Mouse (Mus musculus) neural tube, embryonic 14.5 days (tissue): ENCODE measurements around the gene Prrt1. TPM values are rescaled to one million over a fixed set of nuclear protein-coding genes. Genes with fewer than 3 reads are reported as not detected.

ENCODE experiments used
- ATAC-seq: fragments of 200-750 bp; cut with Nextera tagmentation; 2 replicates; pipeline ENCODE4 v1.8.0; 2017; ENCODE audit warnings: low read depth, mild to moderate bottlenecking, moderate TSS enrichment, moderate library complexity
- H3K27ac ChIP-seq: fragments of 300-500 bp; sonication (generic); 2 replicates; pipeline ENCODE4 v1.5.1; 2014; ENCODE audit warnings: low read depth, mild to moderate bottlenecking, control low read depth, low read length, moderate library complexity, mixed read lengths
- H3K27me3 ChIP-seq: fragments of 300-500 bp; sonication (generic); 2 replicates; pipeline ENCODE4 v1.6.1; 2014; ENCODE audit warnings: low read length; ENCODE audit not compliant: control insufficient read depth, insufficient read depth
- H3K36me3 ChIP-seq: fragments of 300-500 bp; sonication (generic); 2 replicates; pipeline ENCODE4 v1.6.1; 2014; ENCODE audit warnings: low read length, mixed read lengths; ENCODE audit not compliant: control insufficient read depth, insufficient read depth
- H3K4me1 ChIP-seq: fragments of 300-500 bp; sonication (generic); 2 replicates; pipeline ENCODE4 v1.6.1; 2014; ENCODE audit warnings: low read length; ENCODE audit not compliant: control insufficient read depth, insufficient read depth
- H3K4me2 ChIP-seq: fragments of 300-500 bp; sonication (generic); 2 replicates; pipeline ENCODE4 v1.6.1; 2014; ENCODE audit warnings: mild to moderate bottlenecking, low read depth, low read length, control low read depth
- H3K4me3 ChIP-seq: fragments of 300-500 bp; sonication (generic); 2 replicates; pipeline ENCODE4 v1.5.1; 2014; ENCODE audit warnings: low read depth, low read length, control low read depth, mixed read lengths
- H3K9ac ChIP-seq: fragments of 300-500 bp; sonication (generic); replicated peaks from 2 replicates; pipeline ENCODE4 v1.6.1; 2014; ENCODE audit warnings: low read depth, mild to moderate bottlenecking, control low read depth, low read length, mixed read lengths
- H3K9me3 ChIP-seq: fragments of 300-500 bp; sonication (generic); 2 replicates; pipeline ENCODE4 v1.6.1; 2016; ENCODE audit warnings: low read length; ENCODE audit not compliant: control insufficient read depth
- WGBS: fragments of 180-500 bp; shearing (Covaris S2); extraction: QIAGEN DNeasy Blood & Tissue Kit; methylation state at CpG from one replicate; pipeline ENCODE4 v1.1.7; 2014; 5-methylcytosine and 5-hydroxymethylcytosine counted together
- polyA plus RNA-seq: library from polyadenylated mRNA; unstranded; fragments of >200 nt; fragmentation: Nextera tagmentation; extraction: Ambion mirVana; gene quantifications from 2 replicates; pipeline ENCODE4 v1.2.1, GENCODE M21; 2014

Gene Prrt1
- polyA plus RNA-seq, 1 experiment from 2014 or later: 9.3 TPM

DNA sequence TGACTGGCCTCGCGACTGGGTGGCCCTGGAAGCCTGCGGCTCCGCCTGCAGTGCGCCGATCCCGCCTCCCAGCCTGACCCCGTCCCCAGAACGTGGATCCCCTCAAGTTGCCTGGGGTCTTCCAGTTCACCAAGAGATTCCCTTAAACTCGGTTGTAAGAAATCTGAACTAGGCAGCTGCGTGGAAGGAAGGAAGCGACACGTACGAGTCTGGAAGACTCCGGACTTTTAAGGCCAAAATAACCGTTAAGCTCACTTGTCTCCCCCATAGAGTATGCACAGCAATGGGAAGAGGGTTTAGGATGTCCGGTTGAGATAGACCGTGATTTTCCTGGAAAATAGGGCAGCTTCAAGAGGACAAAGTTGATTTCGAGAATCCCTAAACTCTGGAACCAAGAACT, 41.5 kb upstream of the Prrt1 start:
- Histone ChIP-seq H3K4me1 (peaks cover 26% of the 10 kb centered on the region), H3K27ac (peak overlapping the region; percentile 99), H3K4me3 (peak overlapping the region; percentile 70), H3K27me3 (no peaks in the 10 kb centered on the region; the same call in 1 of the 2 replicates), H3K4me2 (peak overlapping the region; percentile 96), H3K9ac (peak overlapping the region; percentile 83), H3K36me3 (no peaks in the 10 kb centered on the region), H3K9me3 (no peaks in the 10 kb centered on the region)
- WGBS: 5% methylated on average over 19 of the region's 19 CpGs
- ATAC-seq: no peak

DNA sequence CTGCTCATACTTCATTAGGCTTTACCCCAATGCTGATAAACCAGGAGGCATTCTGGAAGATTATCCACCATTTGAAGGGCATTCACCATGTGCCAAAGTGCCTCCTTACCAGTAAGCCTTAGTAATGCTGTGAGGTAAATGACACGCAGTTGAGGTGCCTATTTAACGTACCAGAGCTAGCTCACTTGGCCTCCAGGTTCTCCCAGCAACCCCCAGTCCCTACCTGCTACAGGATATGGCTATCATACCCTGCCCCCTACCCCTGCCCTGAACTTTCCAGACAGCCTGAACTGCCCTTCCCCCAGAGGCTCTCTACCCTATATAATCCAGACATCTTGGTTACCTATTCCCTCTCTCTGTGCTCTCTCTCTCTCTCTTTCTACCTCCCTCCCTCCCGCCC, 40.6 kb upstream of the Prrt1 start:
- Histone ChIP-seq H3K4me1 (peaks cover 36% of the 10 kb centered on the region), H3K9ac (no peak overlapping the region), H3K36me3 (no peaks in the 10 kb centered on the region), H3K27ac (no peak overlapping the region), H3K9me3 (no peaks in the 10 kb centered on the region), H3K4me2 (no peak overlapping the region), H3K4me3 (no peak overlapping the region), H3K27me3 (no peaks in the 10 kb centered on the region; the same call in 1 of the 2 replicates)
- 72% methylated on average over 3 of the region's 3 CpGs for WGBS
- no peak for ATAC-seq

DNA sequence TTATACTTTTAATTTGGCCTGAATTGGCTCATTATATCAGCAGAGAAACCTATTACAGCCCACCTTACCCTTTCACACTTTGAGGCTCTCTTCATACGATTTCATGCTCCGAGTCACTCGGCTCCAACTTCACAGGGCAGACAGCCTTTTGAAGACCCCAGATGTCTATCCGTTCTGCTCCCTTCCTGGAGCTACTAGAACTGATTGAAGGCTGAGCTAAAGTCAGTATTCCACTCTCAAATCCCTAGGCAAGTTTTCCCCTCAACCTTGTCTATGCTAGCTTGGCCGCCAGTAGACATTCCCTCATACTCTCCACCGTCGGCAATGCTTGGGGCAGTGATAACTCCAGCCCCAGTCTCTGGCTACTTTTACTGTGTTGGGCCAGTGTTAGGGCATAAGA, 40.1 kb upstream of the Prrt1 start:
- Histone ChIP-seq H3K4me2 (no peak overlapping the region), H3K27ac (no peak overlapping the region), H3K36me3 (no peaks in the 10 kb centered on the region), H3K4me1 (peaks cover 40% of the 10 kb centered on the region), H3K9me3 (no peaks in the 10 kb centered on the region), H3K27me3 (no peaks in the 10 kb centered on the region; the same call in 1 of the 2 replicates), H3K4me3 (no peak overlapping the region), H3K9ac (no peak overlapping the region)
- WGBS: 52% methylated on average over 7 of the region's 7 CpGs
- ATAC-seq: no peak

DNA sequence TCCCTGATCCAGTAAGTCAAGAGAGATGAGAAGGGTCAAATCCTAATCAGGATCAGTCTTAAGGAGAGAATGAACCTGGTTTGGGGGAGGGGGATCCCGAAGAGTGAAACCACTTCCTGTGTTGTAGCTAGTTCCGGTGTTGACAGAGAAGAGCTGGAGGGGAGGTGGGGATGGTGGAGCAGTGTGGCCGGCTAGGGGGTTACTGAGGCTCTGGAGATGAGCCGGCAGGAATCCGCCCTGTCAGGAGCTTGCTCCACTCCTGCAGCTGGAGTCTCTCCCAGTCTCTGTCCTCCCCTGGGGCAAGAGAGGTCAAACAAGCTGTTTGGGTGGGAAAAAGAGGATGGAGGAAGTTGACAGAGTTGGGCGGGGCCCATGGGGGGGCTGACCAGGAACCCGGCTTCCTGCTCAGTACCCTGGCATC, 39.6 kb upstream of the Prrt1 start, which contains the start of gene Gpsm3:
TSS of gene Gpsm3 (plus strand) at position 126 of the 421 bp plus-strand sequence.
- Histone ChIP-seq H3K4me1 (peaks cover 44% of the 10 kb centered on the region), H3K36me3 (no peaks in the 10 kb centered on the region), H3K9ac (no peak within 1 kb of the TSS), H3K27me3 (no peaks in the 10 kb centered on the region; the same call in 1 of the 2 replicates), H3K4me3 (no peak within 1 kb of the TSS), H3K4me2 (no peak within 1 kb of the TSS), H3K27ac (no peak within 1 kb of the TSS), H3K9me3 (no peaks in the 10 kb centered on the region)
- ATAC-seq: no peak
- 26% methylated on average over 7 of the region's 7 CpGs for WGBS

DNA sequence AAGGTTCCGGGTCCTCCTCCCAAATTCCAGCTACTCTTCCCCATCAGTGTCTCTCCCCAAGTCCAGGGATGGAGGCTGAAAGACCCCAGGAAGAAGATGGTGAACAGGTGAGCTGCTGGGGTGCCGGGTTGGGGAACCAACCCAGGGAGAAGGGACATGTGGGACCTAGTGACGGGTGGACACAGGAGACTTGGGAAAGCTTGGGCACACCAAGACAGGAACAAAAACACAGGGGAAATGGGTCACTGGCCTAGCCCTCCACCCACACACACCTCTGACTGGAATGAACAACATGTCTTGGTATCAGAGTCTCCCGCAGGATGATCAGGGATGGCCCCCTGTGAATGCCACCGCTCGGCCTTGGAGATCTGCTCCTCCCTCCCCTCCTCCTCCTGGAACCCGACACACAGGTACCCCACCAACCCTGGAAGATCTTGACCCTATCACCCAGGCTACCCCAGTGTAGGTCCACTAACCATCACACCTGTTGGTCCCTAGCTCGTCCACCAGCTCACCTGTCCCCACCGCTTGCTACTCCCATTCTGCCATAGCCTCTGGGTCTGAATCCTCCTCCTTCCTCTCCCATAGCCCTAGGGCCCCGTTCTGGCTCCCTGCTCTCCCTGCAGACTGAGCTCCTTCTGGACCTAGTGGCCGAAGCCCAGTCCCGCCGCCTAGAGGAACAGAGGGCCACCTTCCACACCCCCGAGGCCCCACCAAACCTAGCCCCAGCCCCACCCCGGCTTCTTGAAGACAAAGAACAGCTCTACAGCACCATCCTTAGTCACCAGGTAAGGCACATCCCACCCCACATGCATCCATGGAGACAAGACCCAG, 39.0 kb upstream of the Prrt1 start:
- no peak for ATAC-seq
- Histone ChIP-seq H3K4me2 (peak overlapping the region; percentile 82; the same call in 1 of the 2 replicates), H3K36me3 (peaks cover 6% of the 10 kb centered on the region; the same call in 1 of the 2 replicates), H3K4me3 (no peak overlapping the region), H3K9ac (no peak overlapping the region), H3K27ac (peak overlapping the region; percentile 95; the same call in 1 of the 2 replicates), H3K9me3 (no peaks in the 10 kb centered on the region), H3K27me3 (no peaks in the 10 kb centered on the region; the same call in 1 of the 2 replicates), H3K4me1 (peaks cover 44% of the 10 kb centered on the region)
- WGBS: 64% methylated on average over 15 of the region's 15 CpGs

DNA sequence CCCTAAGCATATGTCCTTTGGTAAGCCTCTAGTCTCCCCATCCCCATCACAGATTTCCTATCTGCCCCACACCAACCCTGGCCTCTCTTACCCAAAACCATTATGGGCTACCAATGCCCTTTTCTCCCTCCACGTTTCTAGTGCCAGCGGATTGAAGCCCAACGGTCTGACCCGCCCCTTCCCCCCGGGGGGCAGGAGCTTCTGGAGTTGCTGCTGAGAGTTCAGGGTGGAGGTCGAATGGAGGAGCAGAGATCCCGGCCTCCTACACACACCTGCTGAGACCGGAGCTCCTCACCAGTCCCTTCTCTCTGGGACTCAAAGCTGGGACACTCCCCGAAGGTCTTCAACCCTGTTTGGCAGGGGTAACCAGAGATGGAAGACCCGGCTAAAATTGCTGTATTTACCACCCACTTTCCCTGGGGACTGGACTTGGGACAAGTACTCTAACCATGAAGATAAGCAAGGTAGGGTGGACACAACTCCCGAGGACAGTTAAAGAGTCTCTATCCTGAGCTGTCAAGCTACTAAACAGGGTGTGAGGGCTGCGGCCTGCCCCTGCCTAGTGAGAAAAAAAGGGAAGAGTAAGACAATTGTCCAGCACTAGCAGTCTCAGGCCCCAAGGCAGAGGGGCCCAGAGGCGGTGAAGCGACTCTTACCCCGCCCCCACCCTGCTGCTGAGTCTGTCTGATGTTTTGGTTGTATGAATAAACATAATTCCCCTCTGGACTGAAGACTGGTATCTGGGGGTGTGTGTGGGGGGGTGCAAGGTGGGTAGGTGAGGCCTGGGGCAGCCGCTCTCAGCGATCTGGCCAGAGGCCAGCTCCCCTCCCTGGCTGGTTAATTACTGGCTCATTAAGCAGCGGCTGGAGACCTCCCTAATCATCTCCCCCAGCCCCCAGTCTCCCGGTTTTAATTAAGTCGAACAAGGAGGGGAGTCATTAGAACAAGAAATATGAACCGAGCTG, 38.0 kb upstream of the Prrt1 start, which contains the start of gene Pbx2:
TSS of gene Pbx2 (plus strand) at position 238 of the 965 bp plus-strand sequence.
- WGBS: 3% methylated on average over 21 of the region's 21 CpGs
- H3K4me1 ChIP-seq: peaks cover 35% of the 10 kb centered on the region
- peak within 1 kb of the TSS; percentile 95 for H3K27ac ChIP-seq
- no peaks in the 10 kb centered on the region; the same call in 1 of the 2 replicates for H3K27me3 ChIP-seq
- peak within 1 kb of the TSS; percentile 64 for H3K4me3 ChIP-seq
- peak within 1 kb of the TSS; percentile 67 for H3K9ac ChIP-seq
- 0 out of 2 replicates have a peak, but pooled peaks have one; percentile 0 for ATAC-seq
- H3K4me2 ChIP-seq: peak within 1 kb of the TSS; percentile 82
- no peaks in the 10 kb centered on the region for H3K9me3 ChIP-seq
- peaks cover 11% of the 10 kb centered on the region; the same call in 1 of the 2 replicates for H3K36me3 ChIP-seq

DNA sequence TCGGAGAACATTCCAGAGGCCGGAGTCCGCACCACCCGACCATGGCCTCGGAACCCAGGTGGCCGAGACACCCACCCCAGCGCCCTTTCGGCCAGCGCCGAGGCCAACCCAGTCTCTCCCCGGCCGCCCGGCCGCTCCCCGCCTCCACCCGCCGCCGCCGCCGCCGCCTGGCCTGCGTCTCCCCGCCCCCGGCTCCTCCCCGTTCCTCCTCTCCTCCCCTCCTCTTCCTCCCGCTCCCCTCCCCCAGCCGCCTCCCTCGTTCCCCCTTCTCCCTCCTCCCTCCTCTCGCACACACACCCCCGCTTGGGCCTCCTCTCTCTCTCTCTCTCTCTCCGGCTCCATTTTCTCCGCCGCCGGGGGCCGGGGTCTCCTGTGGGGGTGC, 37.3 kb upstream of the Prrt1 start:
- peak overlapping the region; percentile 82 for H3K4me2 ChIP-seq
- peaks cover 33% of the 10 kb centered on the region for H3K4me1 ChIP-seq
- no peaks in the 10 kb centered on the region; the same call in 1 of the 2 replicates for H3K27me3 ChIP-seq
- H3K27ac ChIP-seq: peak overlapping the region; percentile 95
- peaks cover 11% of the 10 kb centered on the region; the same call in 1 of the 2 replicates for H3K36me3 ChIP-seq
- no peaks in the 10 kb centered on the region for H3K9me3 ChIP-seq
- peak overlapping the region; percentile 67 for H3K9ac ChIP-seq
- peak overlapping the region; percentile 64 for H3K4me3 ChIP-seq
- under 1% methylated on average over 19 of the region's 35 CpGs for WGBS
- ATAC-seq: peak; percentile 25

DNA sequence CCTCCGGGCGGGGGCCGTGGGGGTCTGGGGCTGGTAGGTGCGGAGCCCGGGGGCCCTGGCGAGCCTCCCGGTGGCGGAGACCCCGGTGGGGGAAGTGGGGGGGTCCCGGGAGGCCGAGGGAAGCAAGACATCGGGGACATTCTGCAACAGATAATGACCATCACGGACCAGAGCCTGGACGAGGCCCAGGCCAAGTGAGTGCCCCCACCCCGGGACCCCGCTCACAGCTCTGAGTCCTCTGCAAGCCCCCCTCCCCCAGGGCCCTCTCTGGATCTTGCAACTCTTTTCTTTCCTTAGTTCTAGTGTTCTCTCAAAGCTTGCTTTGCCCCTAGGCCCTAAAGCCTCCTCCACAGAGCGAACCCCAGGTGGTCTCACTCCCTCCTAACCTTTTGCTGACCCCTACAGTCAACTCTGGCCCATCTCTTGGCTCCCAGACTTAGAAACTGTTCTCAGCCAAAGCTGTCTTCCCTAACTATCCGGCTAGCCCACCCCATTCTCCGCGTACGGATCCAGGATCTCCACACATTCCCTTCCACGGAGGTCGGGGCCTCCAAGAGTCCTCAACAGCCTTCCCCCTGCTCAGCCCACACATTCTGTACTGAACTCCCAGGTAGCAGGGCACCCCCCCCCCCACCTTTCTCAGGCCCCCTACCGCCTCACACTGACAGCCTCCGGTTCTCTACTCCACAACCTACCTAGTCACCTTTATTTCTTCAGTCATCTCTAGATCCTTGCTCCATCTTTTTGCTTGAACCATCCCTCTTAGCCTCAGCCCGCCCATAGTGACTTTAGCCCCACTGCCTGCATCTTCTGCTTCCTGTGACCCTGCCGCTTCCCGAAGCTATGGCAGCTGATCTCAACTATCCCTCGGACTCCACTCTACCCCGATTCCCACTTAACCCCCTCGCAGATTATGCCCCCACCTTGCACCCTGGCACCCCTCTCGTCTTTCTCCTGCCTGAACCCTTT, 36.5 kb upstream of the Prrt1 start:
- H3K4me2 ChIP-seq: peak overlapping the region; percentile 82
- peaks cover 33% of the 10 kb centered on the region for H3K4me1 ChIP-seq
- no peaks in the 10 kb centered on the region for H3K9me3 ChIP-seq
- WGBS: 3% methylated on average over 29 of the region's 32 CpGs
- H3K4me3 ChIP-seq: peak overlapping the region; percentile 64
- H3K27ac ChIP-seq: peak overlapping the region; percentile 95
- H3K36me3 ChIP-seq: peaks cover 11% of the 10 kb centered on the region; the same call in 1 of the 2 replicates
- no peaks in the 10 kb centered on the region; the same call in 1 of the 2 replicates for H3K27me3 ChIP-seq
- H3K9ac ChIP-seq: peak overlapping the region; percentile 67
- ATAC-seq: peak; percentile 19; the same call in 1 of the 2 replicates
